Mouse (Mus musculus) CH12.LX (cell line): ENCODE measurements around the gene Tulp4.

Experiments
- BHLHE40 ChIP-seq: IDR thresholded peaks from 2 replicates; pipeline ENCODE4 v1.6.1; 2011; ENCODE audit warnings: mild to moderate bottlenecking, low read depth, low read length, improper control_type of control experiment
- CHD2 ChIP-seq: IDR thresholded peaks from 2 replicates; pipeline ENCODE4 v1.6.1; 2011; ENCODE audit warnings: low read length, improper control_type of control experiment
- CTCF ChIP-seq, 2 experiments: IDR thresholded peaks in 1 of 2; conservative IDR thresholded peaks in 1 of 2; 2 replicates each; pipeline ENCODE4 v1.5.1; 2011 to 2012; ENCODE audit warnings: low read depth in 2 of 2, low read length in 2 of 2, improper control_type of control experiment in 1 of 2, inconsistent platforms in 1 of 2, mild to moderate bottlenecking in 1 of 2, moderate library complexity in 1 of 2
- E2F4 ChIP-seq: IDR thresholded peaks from 2 replicates; pipeline ENCODE4 v1.6.1; 2011; ENCODE audit warnings: low read depth, low read length, improper control_type of control experiment; ENCODE audit not compliant: insufficient replicate concordance
- PAX5 ChIP-seq: IDR thresholded peaks from 2 replicates; pipeline ENCODE4 v1.6.1; 2012; ENCODE audit warnings: low read length, inconsistent platforms, mixed read lengths
- POLR2A ChIP-seq: IDR thresholded peaks from 2 replicates; pipeline ENCODE4 v1.6.1; 2011; ENCODE audit warnings: low read depth, mild to moderate bottlenecking, improper control_type of control experiment, low read length

DNA sequence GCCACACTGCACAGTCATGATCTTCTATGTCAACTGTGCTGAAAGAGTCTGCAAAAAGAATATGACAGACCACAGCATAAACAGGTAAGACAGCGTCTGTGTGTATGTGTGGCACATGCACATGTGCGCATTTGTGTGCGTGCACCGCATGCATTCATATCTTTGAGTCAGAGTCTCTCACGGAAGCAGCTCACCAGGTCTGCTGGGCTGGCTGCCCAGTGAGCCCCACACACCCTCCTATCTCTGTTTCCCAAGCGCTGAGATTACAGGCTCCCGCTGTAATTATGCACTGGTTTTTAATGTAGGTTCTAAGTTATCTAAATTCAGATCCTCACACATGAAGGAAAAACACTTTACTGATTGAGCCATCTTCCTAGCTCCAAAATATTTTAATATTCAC is 38.6 kb upstream of the Tulp4 start:
- TF ChIP-seq CTCF (conservative IDR thresholded peaks at IDR 0.05 in 1 of 2, IDR thresholded peaks at IDR 0.05 in 1 of 2; ENCODE audit: low read depth in 2 of 2, low read length in 2 of 2) (no peak), POLR2A (no peak), E2F4 (no peak), CHD2 (no peak), BHLHE40 (no peak), PAX5 (no peak)
